Mouse (Mus musculus) liver, embryonic 14.5 days (tissue): ENCODE measurements around the gene Ppargc1a.

Experiments used
- CTCF ChIP-seq: IDR thresholded peaks from 2 replicates; pipeline ENCODE4 v1.5.1; 2016; ENCODE audit warnings: antibody characterized with exemption, low read depth, control low read depth
- EP300 ChIP-seq: IDR thresholded peaks from 2 replicates; pipeline ENCODE4 v1.6.1; 2016; ENCODE audit warnings: antibody characterized with exemption, low read depth

- TF ChIP-seq EP300 (no peak), CTCF (no peak)
Observed at GRCm38 (mm10) chr5:51477140-51477539, 90.4 kb downstream of the Ppargc1a start.
